Mouse (Mus musculus) midbrain, embryonic 15.5 days (tissue): ENCODE results near the gene Slc18a2. TPM values are rescaled to one million over a fixed set of nuclear protein-coding genes. Genes with fewer than 3 reads are reported as not detected.

ENCODE experiments used
- ATAC-seq: fragments of 200-750 bp; cut with Nextera tagmentation; replicated peaks from 2 replicates; pipeline ENCODE4 v1.8.0; 2017; ENCODE audit warnings: moderate TSS enrichment
- H3K27ac ChIP-seq: fragments of 300-500 bp; sonication (generic); 2 replicates; pipeline ENCODE4 v1.5.1; 2015; ENCODE audit warnings: mild to moderate bottlenecking, inconsistent platforms
- H3K27me3 ChIP-seq: fragments of 300-500 bp; sonication (generic); replicated peaks from 2 replicates; pipeline ENCODE4 v1.6.1; 2015; ENCODE audit warnings: inconsistent platforms
- H3K36me3 ChIP-seq: fragments of 300-500 bp; sonication (generic); replicated peaks from 2 replicates; pipeline ENCODE4 v1.6.1; 2015; ENCODE audit warnings: inconsistent platforms
- H3K4me1 ChIP-seq: fragments of 300-500 bp; sonication (generic); 2 replicates; pipeline ENCODE4 v1.6.1; 2015; ENCODE audit warnings: inconsistent platforms
- H3K4me2 ChIP-seq: fragments of 300-500 bp; sonication (generic); 2 replicates; pipeline ENCODE4 v1.6.1; 2015; ENCODE audit warnings: inconsistent platforms, mild to moderate bottlenecking, moderate library complexity
- H3K4me3 ChIP-seq: fragments of 300-500 bp; sonication (generic); 2 replicates; pipeline ENCODE4 v1.5.1; 2015; ENCODE audit warnings: mild to moderate bottlenecking, inconsistent platforms
- H3K9ac ChIP-seq: fragments of 300-500 bp; sonication (generic); 2 replicates; pipeline ENCODE4 v1.6.1; 2015; ENCODE audit warnings: mild to moderate bottlenecking, inconsistent platforms
- H3K9me3 ChIP-seq: fragments of 300-500 bp; sonication (generic); 2 replicates; pipeline ENCODE4 v1.6.1; 2016; ENCODE audit warnings: inconsistent platforms
- WGBS: fragments of 180-500 bp; shearing (Covaris S2); methylation state at CpG from one replicate; pipeline ENCODE4 v1.1.7; 2015; ENCODE audit warnings: mixed read lengths; 5-methylcytosine and 5-hydroxymethylcytosine counted together
- polyA plus RNA-seq: library from polyadenylated mRNA; unstranded; fragments of >200 nt; fragmentation: Nextera tagmentation; extraction: Ambion mirVana; gene quantifications from 2 replicates; pipeline ENCODE4 v1.2.1, GENCODE M21; 2015

Slc18a2 gene
- 21.8 and 28.3 TPM in 2 replicates for polyA plus RNA-seq

GRCm38 (mm10) chr19:59260718-59261442, at the start of gene Slc18a2:
Gene Slc18a2, plus strand, starts transcription at chr19:59260896.
- H3K27ac ChIP-seq = peak within 1 kb of the TSS; percentile 4; the same call in 1 of the 2 replicates
- H3K4me1 ChIP-seq = peaks cover 24% of the 10 kb centered on the region
- peaks cover 20% of the 10 kb centered on the region for H3K27me3 ChIP-seq
- WGBS = 1% methylated on average over 54 of the region's 55 CpGs
- no peaks in the 10 kb centered on the region for H3K36me3 ChIP-seq
- ATAC-seq = peak; percentile 71
- peak within 1 kb of the TSS; percentile 55 for H3K4me2 ChIP-seq
- H3K9me3 ChIP-seq = no peaks in the 10 kb centered on the region
- H3K4me3 ChIP-seq = peak within 1 kb of the TSS; percentile 31
- peak within 1 kb of the TSS; percentile 39 for H3K9ac ChIP-seq

- H3K4me1 ChIP-seq = no peaks in the 10 kb centered on the region
- H3K27ac ChIP-seq = no peak overlapping the region
- H3K4me2 ChIP-seq = no peak overlapping the region
- 69% methylated on average over 3 of the region's 3 CpGs for WGBS
- no peaks in the 10 kb centered on the region for H3K36me3 ChIP-seq
- ATAC-seq = no peak
- H3K9me3 ChIP-seq = no peaks in the 10 kb centered on the region
- no peak overlapping the region for H3K4me3 ChIP-seq
- peaks cover 5% of the 10 kb centered on the region; the same call in 1 of the 2 replicates for H3K27me3 ChIP-seq
- no peak overlapping the region for H3K9ac ChIP-seq
These were observed 43.8 kb upstream of the Slc18a2 start for GRCm38 (mm10) chr19:59216891-59217290.

- Histone ChIP-seq H3K4me1 (no peaks in the 10 kb centered on the region), H3K9me3 (no peaks in the 10 kb centered on the region), H3K4me2 (no peak within 1 kb of the TSS), H3K36me3 (no peaks in the 10 kb centered on the region), H3K9ac (no peak within 1 kb of the TSS), H3K27me3 (peaks cover 5% of the 10 kb centered on the region; the same call in 1 of the 2 replicates), H3K27ac (no peak within 1 kb of the TSS), H3K4me3 (no peak within 1 kb of the TSS)
- 88% methylated on average over 8 of the region's 8 CpGs for WGBS
- no peak for ATAC-seq
These were observed 41.7 kb upstream of the Slc18a2 start, which contains the start of gene Kcnk18 for GRCm38 (mm10) chr19:59218991-59219390. Gene Kcnk18, plus strand, starts transcription at chr19:59219214.

- H3K27me3 ChIP-seq = peaks cover 5% of the 10 kb centered on the region; the same call in 1 of the 2 replicates
- no peak overlapping the region for H3K9ac ChIP-seq
- 43% methylated on average over 3 of the region's 3 CpGs for WGBS
- H3K9me3 ChIP-seq = no peaks in the 10 kb centered on the region
- no peak for ATAC-seq
- H3K36me3 ChIP-seq = no peaks in the 10 kb centered on the region
- no peaks in the 10 kb centered on the region for H3K4me1 ChIP-seq
- H3K27ac ChIP-seq = no peak overlapping the region
- H3K4me2 ChIP-seq = no peak overlapping the region
- H3K4me3 ChIP-seq = no peak overlapping the region
These were observed 39.6 kb upstream of the Slc18a2 start for GRCm38 (mm10) chr19:59221131-59221530.

- Histone ChIP-seq H3K4me1 (no peaks in the 10 kb centered on the region), H3K27me3 (no peaks in the 10 kb centered on the region), H3K4me3 (no peak overlapping the region), H3K9ac (no peak overlapping the region), H3K9me3 (no peaks in the 10 kb centered on the region), H3K27ac (no peak overlapping the region), H3K4me2 (no peak overlapping the region), H3K36me3 (no peaks in the 10 kb centered on the region)
- WGBS = 86% methylated on average over 3 of the region's 3 CpGs
- ATAC-seq = no peak
These were observed 32.3 kb upstream of the Slc18a2 start for GRCm38 (mm10) chr19:59228376-59228775.

- Histone ChIP-seq H3K4me1 (no peaks in the 10 kb centered on the region), H3K9ac (no peak overlapping the region), H3K36me3 (no peaks in the 10 kb centered on the region), H3K27me3 (no peaks in the 10 kb centered on the region), H3K4me2 (no peak overlapping the region), H3K9me3 (no peaks in the 10 kb centered on the region), H3K4me3 (no peak overlapping the region), H3K27ac (no peak overlapping the region)
- no peak for ATAC-seq
- WGBS = 58% methylated on average over 5 of the region's 5 CpGs
These were observed 27.9 kb upstream of the Slc18a2 start for GRCm38 (mm10) chr19:59232786-59233185.

- Histone ChIP-seq H3K4me2 (no peak overlapping the region), H3K4me3 (no peak overlapping the region), H3K36me3 (no peaks in the 10 kb centered on the region), H3K27me3 (peaks cover 5% of the 10 kb centered on the region; the same call in 1 of the 2 replicates), H3K4me1 (no peaks in the 10 kb centered on the region), H3K9me3 (no peaks in the 10 kb centered on the region), H3K27ac (no peak overlapping the region), H3K9ac (no peak overlapping the region)
- ATAC-seq = no peak
- WGBS = 88% methylated on average over 18 of the region's 18 CpGs
These were observed 25.7 kb upstream of the Slc18a2 start for GRCm38 (mm10) chr19:59235001-59235400.

- Histone ChIP-seq H3K27ac (no peak overlapping the region), H3K9ac (no peak overlapping the region), H3K4me3 (no peak overlapping the region), H3K27me3 (peaks cover 5% of the 10 kb centered on the region; the same call in 1 of the 2 replicates), H3K9me3 (no peaks in the 10 kb centered on the region), H3K4me2 (no peak overlapping the region), H3K36me3 (no peaks in the 10 kb centered on the region), H3K4me1 (no peaks in the 10 kb centered on the region)
- no peak for ATAC-seq
- WGBS = 84% methylated on average over 6 of the region's 6 CpGs
These were observed 24.6 kb upstream of the Slc18a2 start for GRCm38 (mm10) chr19:59236046-59236445.

GRCm38 (mm10) chr19:59238630-59239029, 22.1 kb upstream of the Slc18a2 start:
- no peak for ATAC-seq
- WGBS = 75% methylated on average over 3 of the region's 3 CpGs
- Histone ChIP-seq H3K4me3 (no peak overlapping the region), H3K27ac (no peak overlapping the region), H3K4me2 (no peak overlapping the region), H3K36me3 (no peaks in the 10 kb centered on the region), H3K9ac (no peak overlapping the region), H3K27me3 (peaks cover 5% of the 10 kb centered on the region; the same call in 1 of the 2 replicates), H3K4me1 (no peaks in the 10 kb centered on the region), H3K9me3 (no peaks in the 10 kb centered on the region)

- no peak overlapping the region for H3K27ac ChIP-seq
- H3K9me3 ChIP-seq = no peaks in the 10 kb centered on the region
- H3K27me3 ChIP-seq = peaks cover 5% of the 10 kb centered on the region; the same call in 1 of the 2 replicates
- peak; percentile 65; the same call in 1 of the 2 replicates for ATAC-seq
- no peak overlapping the region for H3K4me3 ChIP-seq
- no peaks in the 10 kb centered on the region for H3K36me3 ChIP-seq
- H3K4me1 ChIP-seq = no peaks in the 10 kb centered on the region
- H3K9ac ChIP-seq = no peak overlapping the region
- H3K4me2 ChIP-seq = no peak overlapping the region
- 22% methylated on average over 17 of the region's 17 CpGs for WGBS
These were observed 21.4 kb upstream of the Slc18a2 start for GRCm38 (mm10) chr19:59239124-59239817.

GRCm38 (mm10) chr19:59241987-59242386, 18.7 kb upstream of the Slc18a2 start:
- Histone ChIP-seq H3K9me3 (no peaks in the 10 kb centered on the region), H3K4me2 (no peak overlapping the region), H3K36me3 (no peaks in the 10 kb centered on the region), H3K9ac (no peak overlapping the region), H3K27ac (no peak overlapping the region), H3K27me3 (peaks cover 5% of the 10 kb centered on the region; the same call in 1 of the 2 replicates), H3K4me1 (no peaks in the 10 kb centered on the region), H3K4me3 (no peak overlapping the region)
- WGBS = 90% methylated on average over 4 of the region's 4 CpGs
- ATAC-seq = no peak

- H3K36me3 ChIP-seq = no peaks in the 10 kb centered on the region
- H3K9me3 ChIP-seq = no peaks in the 10 kb centered on the region
- ATAC-seq = no peak
- no peak overlapping the region for H3K4me3 ChIP-seq
- peaks cover 5% of the 10 kb centered on the region; the same call in 1 of the 2 replicates for H3K27me3 ChIP-seq
- no peak overlapping the region for H3K9ac ChIP-seq
- H3K4me2 ChIP-seq = no peak overlapping the region
- no peaks in the 10 kb centered on the region for H3K4me1 ChIP-seq
- 82% methylated on average over 2 of the region's 2 CpGs for WGBS
- no peak overlapping the region for H3K27ac ChIP-seq
These were observed 17.6 kb upstream of the Slc18a2 start for GRCm38 (mm10) chr19:59243057-59243456.
